Mouse (Mus musculus): ENCODE data around the gene Gm6367. TPM values are rescaled to one million over a fixed set of nuclear protein-coding genes. Genes with fewer than 3 reads are reported as not detected.
"Not testable (repeated sequence)": the region's sequence is repeated elsewhere in the genome, so short reads cannot be mapped to it uniquely, and the experiment has no call there.

Gene Gm6367
- not detected in 2 replicates for polyA plus RNA-seq (2014; fragmentation: Nextera tagmentation; extraction: Ambion mirVana)

- H3K27me3 ChIP-seq (replicated peaks; ENCODE audit: control insufficient read depth, insufficient read depth, low read length); H3K4me3 ChIP-seq (ENCODE audit: low read depth, low read length); DNase-seq (ENCODE audit: low spot score); H3K27ac ChIP-seq (ENCODE audit: low read depth, low read length); H3K4me2 ChIP-seq (ENCODE audit: low read length); ATAC-seq; H3K9ac ChIP-seq (ENCODE audit: low read length); H3K9me3 ChIP-seq (replicated peaks; ENCODE audit: control insufficient read depth, low read length); H3K4me1 ChIP-seq (ENCODE audit: control insufficient read depth, insufficient read depth, low read length); H3K36me3 ChIP-seq (ENCODE audit: control insufficient read depth, insufficient read depth, low read length): not testable (repeated sequence)
- WGBS, result no CpG with 5 or more reads among the region's 2 CpGs
Observed at GRCm38 (mm10) chr5:94988326-94988725, at the start of gene Gm6367. TSS of gene Gm6367 (plus strand) at chr5:94988626.

Other genes with a start within 250 kb of the Gm6367 start
- gene Gm3183, start 123.2 kb upstream of the Gm6367 start, polyA plus RNA-seq (2014; fragmentation: Nextera tagmentation; extraction: Ambion mirVana), result not detected in 2 replicates
- gene Gm7942, start 118.3 kb downstream of the Gm6367 start, polyA plus RNA-seq (2014; fragmentation: Nextera tagmentation; extraction: Ambion mirVana), result not detected in 2 replicates
- not detected in 2 replicates for gene Gm16513, start 194.0 kb downstream of the Gm6367 start, polyA plus RNA-seq (2014; fragmentation: Nextera tagmentation; extraction: Ambion mirVana)